Mouse (Mus musculus): ENCODE data around the gene Mrgprf.

Mrgprf gene

DNA sequence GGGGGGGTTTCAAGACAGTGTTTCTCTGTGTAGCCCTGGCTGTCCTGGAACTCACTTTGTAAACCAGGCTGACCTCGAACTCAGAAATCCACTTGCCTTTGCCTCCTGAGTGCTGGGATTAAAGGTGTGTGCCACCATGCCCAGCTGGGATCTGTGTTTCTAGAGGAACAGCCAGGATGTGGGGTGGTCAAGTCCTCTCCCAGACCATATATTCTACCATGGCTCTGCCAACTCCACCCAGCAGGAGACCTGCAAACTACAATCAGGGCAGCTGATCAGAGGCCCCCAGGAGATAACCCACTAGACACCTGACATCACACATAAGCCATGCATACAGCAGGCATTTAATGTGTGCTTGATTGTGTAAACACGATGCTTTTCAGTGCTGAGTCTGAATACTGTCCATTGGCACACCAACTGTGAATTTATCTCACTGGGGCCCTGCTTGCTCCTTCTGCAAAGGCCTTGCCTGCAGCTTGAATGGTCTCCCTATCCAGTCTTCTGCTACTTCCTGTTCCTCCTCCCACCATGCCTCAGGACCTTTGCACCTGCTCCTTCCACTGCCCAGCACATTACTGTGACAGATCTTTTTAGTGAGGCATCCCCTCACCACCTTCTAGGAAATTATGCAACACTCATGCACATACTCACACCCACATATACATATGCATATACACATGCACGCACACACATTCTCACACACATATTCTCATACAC is 35.1 kb downstream of the Mrgprf start:
- DNase-seq (ENCODE audit: low spot score), result no peak

DNA sequence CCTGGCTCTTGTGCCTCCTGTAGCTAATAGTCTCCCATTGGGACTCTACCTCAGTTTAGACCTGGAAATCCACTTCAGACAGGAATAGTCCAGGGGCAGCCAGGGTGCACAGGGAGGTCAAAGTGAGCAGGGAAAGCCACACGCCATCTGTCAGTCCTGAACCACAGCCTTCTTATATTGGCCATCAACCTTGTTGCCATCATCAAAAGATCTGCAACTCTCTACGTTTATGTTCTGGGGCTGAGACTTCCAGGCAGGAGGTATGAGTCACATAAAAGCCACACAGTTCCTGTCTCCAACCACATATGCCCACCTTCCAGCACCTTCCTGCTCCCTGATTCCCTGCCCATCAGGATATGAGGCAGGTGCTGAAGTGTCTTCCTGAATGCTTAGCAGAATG is 37.3 kb downstream of the Mrgprf start:
- DNase-seq (ENCODE audit: low spot score), result no peak

DNA sequence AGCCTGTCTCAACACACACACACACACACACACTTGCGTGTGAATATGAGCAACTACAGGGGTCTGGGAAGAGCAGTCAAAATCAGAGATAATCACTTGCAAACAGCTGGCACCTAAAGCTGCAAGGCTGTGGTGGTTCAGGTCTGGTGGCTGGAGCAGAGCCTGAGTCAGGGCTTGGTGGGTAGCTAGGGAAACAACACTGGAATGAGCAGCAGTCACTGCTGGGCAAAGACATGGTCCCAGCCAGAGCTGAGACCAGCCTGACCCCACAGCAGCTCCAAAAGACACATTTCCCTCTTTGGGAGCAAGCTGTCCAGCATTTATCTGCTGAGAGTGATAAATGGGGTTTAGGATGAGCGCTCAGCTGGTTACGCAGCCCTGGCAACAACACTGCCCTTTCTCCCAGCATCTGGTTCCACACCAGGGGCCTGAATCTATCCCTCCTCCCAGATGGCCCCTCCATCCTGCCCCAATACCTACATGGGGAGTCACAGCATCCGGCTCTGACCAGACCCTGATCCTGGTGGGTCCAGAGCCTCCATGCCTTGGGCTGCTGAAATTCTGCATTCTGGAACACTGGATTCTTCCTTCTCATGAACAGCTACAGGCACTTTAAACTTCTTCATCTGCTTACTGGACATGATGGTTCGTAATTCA is 39.7 kb downstream of the Mrgprf start:
- no peak for DNase-seq (ENCODE audit: low spot score)

All from spleen, adult 12 weeks (tissue).